Mouse (Mus musculus): ENCODE results near the gene Spock1.

Spock1 gene

GRCm38 (mm10) chr13:57865029-57865428, 43.1 kb downstream of the Spock1 start:
- DNase-seq (ENCODE audit: low read depth in 2 of 2, low spot score in 2 of 2), result no peak

GRCm38 (mm10) chr13:57858491-57858890, 49.6 kb downstream of the Spock1 start:
- DNase-seq (ENCODE audit: low read depth in 2 of 2, low spot score in 2 of 2), result no peak

GRCm38 (mm10) chr13:57857016-57857415, 51.1 kb downstream of the Spock1 start:
- no peak for DNase-seq (ENCODE audit: low read depth in 2 of 2, low spot score in 2 of 2)

- no peak for DNase-seq (ENCODE audit: low read depth in 2 of 2, low spot score in 2 of 2)
Observed at GRCm38 (mm10) chr13:57856311-57856853, 51.8 kb downstream of the Spock1 start.

GRCm38 (mm10) chr13:57855766-57856165, 52.4 kb downstream of the Spock1 start:
- no peak for DNase-seq (ENCODE audit: low read depth in 2 of 2, low spot score in 2 of 2)

GRCm38 (mm10) chr13:57854416-57854815, 53.7 kb downstream of the Spock1 start:
- DNase-seq (ENCODE audit: low read depth in 2 of 2, low spot score in 2 of 2), result no peak

GRCm38 (mm10) chr13:57853621-57854020, 54.5 kb downstream of the Spock1 start:
- no peak for DNase-seq (ENCODE audit: low read depth in 2 of 2, low spot score in 2 of 2)

- DNase-seq (ENCODE audit: low read depth in 2 of 2, low spot score in 2 of 2), result no peak
Observed at GRCm38 (mm10) chr13:57853156-57853555, 55.0 kb downstream of the Spock1 start.

- no peak for DNase-seq (ENCODE audit: low read depth in 2 of 2, low spot score in 2 of 2)
Observed at GRCm38 (mm10) chr13:57848931-57849330, 59.2 kb downstream of the Spock1 start.

- DNase-seq (ENCODE audit: low read depth in 2 of 2, low spot score in 2 of 2), result no peak
Observed at GRCm38 (mm10) chr13:57847101-57847500, 61.0 kb downstream of the Spock1 start.

GRCm38 (mm10) chr13:57846468-57846867, 61.7 kb downstream of the Spock1 start:
- no peak for DNase-seq (ENCODE audit: low read depth in 2 of 2, low spot score in 2 of 2)

GRCm38 (mm10) chr13:57841141-57841848, 66.8 kb downstream of the Spock1 start:
- no peak for DNase-seq (ENCODE audit: low read depth in 2 of 2, low spot score in 2 of 2)

- DNase-seq (ENCODE audit: low read depth in 2 of 2, low spot score in 2 of 2), result no peak
Observed at GRCm38 (mm10) chr13:57837691-57838437, 70.3 kb downstream of the Spock1 start.

- DNase-seq (ENCODE audit: low read depth in 2 of 2, low spot score in 2 of 2), result no peak
Observed at GRCm38 (mm10) chr13:57831374-57832163, 76.6 kb downstream of the Spock1 start.

- no peak for DNase-seq (ENCODE audit: low read depth in 2 of 2, low spot score in 2 of 2)
Observed at GRCm38 (mm10) chr13:57830896-57831295, 77.2 kb downstream of the Spock1 start.

GRCm38 (mm10) chr13:57830091-57830490, 78.0 kb downstream of the Spock1 start:
- no peak for DNase-seq (ENCODE audit: low read depth in 2 of 2, low spot score in 2 of 2)

GRCm38 (mm10) chr13:57816276-57816675, 91.9 kb downstream of the Spock1 start:
- no peak for DNase-seq (ENCODE audit: low read depth in 2 of 2, low spot score in 2 of 2)

- DNase-seq (ENCODE audit: low read depth in 2 of 2, low spot score in 2 of 2), result no peak
Observed at GRCm38 (mm10) chr13:57812643-57813042, 95.5 kb downstream of the Spock1 start.

GRCm38 (mm10) chr13:57811253-57811652, 96.9 kb downstream of the Spock1 start:
- no peak for DNase-seq (ENCODE audit: low read depth in 2 of 2, low spot score in 2 of 2)

- no peak for DNase-seq (ENCODE audit: low read depth in 2 of 2, low spot score in 2 of 2)
Observed at GRCm38 (mm10) chr13:57810816-57811215, 97.3 kb downstream of the Spock1 start.

- no peak for DNase-seq (ENCODE audit: low read depth in 2 of 2, low spot score in 2 of 2)
Observed at GRCm38 (mm10) chr13:57810083-57810482, 98.0 kb downstream of the Spock1 start.
